Mouse (Mus musculus): ENCODE measurements around the gene Trpv3. TPM values are rescaled to one million over a fixed set of nuclear protein-coding genes. Genes with fewer than 3 reads are reported as not detected.
"Not testable (repeated sequence)": the region's sequence is repeated elsewhere in the genome, so short reads cannot be mapped to it uniquely, and the experiment has no call there.

Trpv3 gene
- polyA plus RNA-seq, 1 experiment from 2014 or later = 0.20 TPM

GRCm38 (mm10) chr11:73315961-73316360 is 48.8 kb downstream of the Trpv3 start:
- Histone ChIP-seq H3K27ac (replicated peaks) (no peak overlapping the region), H3K4me1 (replicated peaks) (no peaks in the 10 kb centered on the region), H3K4me3 (no peak overlapping the region), H3K9me3 (no peaks in the 10 kb centered on the region), H3K9ac (no peak overlapping the region), H3K36me3 (no peaks in the 10 kb centered on the region), H3K27me3 (no peaks in the 10 kb centered on the region), H3K4me2 (no peak overlapping the region)
- ATAC-seq (ENCODE audit: low read depth) = no peak
- WGBS = 49% methylated on average over 3 of the region's 3 CpGs

- not testable (repeated sequence) for H3K9ac ChIP-seq; H3K27me3 ChIP-seq; H3K4me3 ChIP-seq; H3K27ac ChIP-seq (replicated peaks); H3K4me2 ChIP-seq; H3K4me1 ChIP-seq (replicated peaks); H3K36me3 ChIP-seq; H3K9me3 ChIP-seq; ATAC-seq (ENCODE audit: low read depth)
- WGBS = 84% methylated on average over 2 of the region's 2 CpGs
Observed at GRCm38 (mm10) chr11:73318581-73318980, 51.4 kb downstream of the Trpv3 start.

GRCm38 (mm10) chr11:73321064-73321463 is 53.9 kb downstream of the Trpv3 start:
- not testable (repeated sequence) for H3K4me2 ChIP-seq; H3K4me1 ChIP-seq (replicated peaks); H3K27me3 ChIP-seq; H3K27ac ChIP-seq (replicated peaks); H3K9me3 ChIP-seq; H3K4me3 ChIP-seq; H3K9ac ChIP-seq; H3K36me3 ChIP-seq; ATAC-seq (ENCODE audit: low read depth)
- WGBS = 95% methylated on average over 13 of the region's 13 CpGs

- whole genome bisulfite sequencing = 75% methylated on average over 9 of the region's 9 CpGs
- Histone ChIP-seq H3K36me3 (no peaks in the 10 kb centered on the region), H3K4me1 (replicated peaks) (no peaks in the 10 kb centered on the region), H3K4me3 (no peak overlapping the region), H3K9me3 (no peaks in the 10 kb centered on the region), H3K9ac (no peak overlapping the region), H3K27me3 (no peaks in the 10 kb centered on the region), H3K27ac (replicated peaks) (no peak overlapping the region), H3K4me2 (no peak overlapping the region)
- ATAC-seq (ENCODE audit: low read depth) = no peak
Observed at GRCm38 (mm10) chr11:73323906-73324830, 57.0 kb downstream of the Trpv3 start.

- Histone ChIP-seq H3K36me3 (no peaks in the 10 kb centered on the region), H3K4me2 (no peak overlapping the region), H3K9me3 (no peaks in the 10 kb centered on the region), H3K27ac (replicated peaks) (no peak overlapping the region), H3K4me1 (replicated peaks) (no peaks in the 10 kb centered on the region), H3K9ac (no peak overlapping the region), H3K27me3 (no peaks in the 10 kb centered on the region), H3K4me3 (no peak overlapping the region)
- no peak for ATAC-seq (ENCODE audit: low read depth)
- WGBS = 58% methylated on average over 12 of the region's 12 CpGs
Observed at GRCm38 (mm10) chr11:73326485-73326886, 59.3 kb downstream of the Trpv3 start.

GRCm38 (mm10) chr11:73327361-73327760 is 60.2 kb downstream of the Trpv3 start:
- no peak overlapping the region for H3K4me3 ChIP-seq
- no peaks in the 10 kb centered on the region for H3K9me3 ChIP-seq
- H3K9ac ChIP-seq = no peak overlapping the region
- no peak overlapping the region for H3K27ac ChIP-seq (replicated peaks)
- no peaks in the 10 kb centered on the region for H3K27me3 ChIP-seq
- no peak overlapping the region for H3K4me2 ChIP-seq
- ATAC-seq (ENCODE audit: low read depth) = no peak
- WGBS = 75% methylated on average over 4 of the region's 4 CpGs
- H3K36me3 ChIP-seq = no peaks in the 10 kb centered on the region
- no peaks in the 10 kb centered on the region for H3K4me1 ChIP-seq (replicated peaks)

GRCm38 (mm10) chr11:73329442-73329841 is 62.3 kb downstream of the Trpv3 start, which contains the start of the genes Aspa, Gm49340 and Spata22:
Gene Aspa, minus strand, starts transcription at chr11:73329596.
Gene Gm49340, plus strand, starts transcription at chr11:73329741.
Gene Spata22, plus strand, starts transcription at chr11:73329741.
- H3K4me3 ChIP-seq = no peak within 1 kb of the TSS
- H3K36me3 ChIP-seq = no peaks in the 10 kb centered on the region
- H3K4me2 ChIP-seq = no peak within 1 kb of the TSS
- H3K27me3 ChIP-seq = no peaks in the 10 kb centered on the region
- 83% methylated on average over 27 of the region's 27 CpGs for WGBS
- no peaks in the 10 kb centered on the region for H3K9me3 ChIP-seq
- H3K9ac ChIP-seq = no peak within 1 kb of the TSS
- H3K27ac ChIP-seq (replicated peaks) = no peak within 1 kb of the TSS
- no peaks in the 10 kb centered on the region for H3K4me1 ChIP-seq (replicated peaks)
- no peak for ATAC-seq (ENCODE audit: low read depth)

- Histone ChIP-seq H3K36me3 (no peaks in the 10 kb centered on the region), H3K27me3 (no peaks in the 10 kb centered on the region), H3K27ac (replicated peaks) (no peak overlapping the region), H3K9me3 (no peaks in the 10 kb centered on the region), H3K4me1 (replicated peaks) (no peaks in the 10 kb centered on the region), H3K4me3 (no peak overlapping the region), H3K4me2 (no peak overlapping the region), H3K9ac (no peak overlapping the region)
- WGBS = 72% methylated on average over 2 of the region's 2 CpGs
- ATAC-seq (ENCODE audit: low read depth) = no peak
Observed at GRCm38 (mm10) chr11:73333357-73333756, 66.2 kb downstream of the Trpv3 start.

GRCm38 (mm10) chr11:73336919-73337318 is 69.7 kb downstream of the Trpv3 start:
- H3K27me3 ChIP-seq = no peaks in the 10 kb centered on the region
- H3K4me3 ChIP-seq = no peak overlapping the region
- no peak overlapping the region for H3K27ac ChIP-seq (replicated peaks)
- H3K9ac ChIP-seq = no peak overlapping the region
- H3K9me3 ChIP-seq = no peaks in the 10 kb centered on the region
- no peak for ATAC-seq (ENCODE audit: low read depth)
- H3K4me1 ChIP-seq (replicated peaks) = no peaks in the 10 kb centered on the region
- 81% methylated on average over 4 of the region's 4 CpGs for WGBS
- H3K36me3 ChIP-seq = no peaks in the 10 kb centered on the region
- no peak overlapping the region for H3K4me2 ChIP-seq

Other genes starting within 250 kb of the Trpv3 start
- gene Camkk1, start 248.4 kb upstream of the Trpv3 start, polyA plus RNA-seq (2015; fragmentation: Nextera tagmentation; extraction: Ambion mirVana) = 18.7 and 20.9 TPM in 2 replicates
- 11.6 and 14.1 TPM in 2 replicates for gene Ncbp3, start 219.6 kb upstream of the Trpv3 start, polyA plus RNA-seq (2015; fragmentation: Nextera tagmentation; extraction: Ambion mirVana)
- 0.14 and 0.17 TPM in 2 replicates for gene Itgae, start 176.8 kb upstream of the Trpv3 start, polyA plus RNA-seq (2015; fragmentation: Nextera tagmentation; extraction: Ambion mirVana)
- gene Haspin, start 129.1 kb upstream of the Trpv3 start, polyA plus RNA-seq (2015; fragmentation: Nextera tagmentation; extraction: Ambion mirVana) = 2.9 and 4.8 TPM in 2 replicates
- 0.45 and 0.63 TPM in 2 replicates for gene P2rx5, start 107.0 kb upstream of the Trpv3 start, polyA plus RNA-seq (2015; fragmentation: Nextera tagmentation; extraction: Ambion mirVana)
- 130 and 132 TPM in 2 replicates for gene Emc6, start 90.4 kb upstream of the Trpv3 start, polyA plus RNA-seq (2015; fragmentation: Nextera tagmentation; extraction: Ambion mirVana)
- gene Tax1bp3, start 90.3 kb upstream of the Trpv3 start, polyA plus RNA-seq (2015; fragmentation: Nextera tagmentation; extraction: Ambion mirVana) = 190 and 197 TPM in 2 replicates
- 21.2 and 23.1 TPM in 2 replicates for gene Ctns, start 68.3 kb upstream of the Trpv3 start, polyA plus RNA-seq (2015; fragmentation: Nextera tagmentation; extraction: Ambion mirVana)
- gene Shpk, start 67.9 kb upstream of the Trpv3 start, polyA plus RNA-seq (2015; fragmentation: Nextera tagmentation; extraction: Ambion mirVana) = 2.4 and 3.5 TPM in 2 replicates
- 5.8 and 11.5 TPM in 2 replicates for gene Trpv1, start 33.1 kb upstream of the Trpv3 start, polyA plus RNA-seq (2015; fragmentation: Nextera tagmentation; extraction: Ambion mirVana)
- gene Aspa, start 62.2 kb downstream of the Trpv3 start, polyA plus RNA-seq (2015; fragmentation: Nextera tagmentation; extraction: Ambion mirVana) = 1.1 and 3.2 TPM in 2 replicates
- gene Gm49340, start 62.4 kb downstream of the Trpv3 start, polyA plus RNA-seq (2015; fragmentation: Nextera tagmentation; extraction: Ambion mirVana) = not detected in 2 replicates
- 0.25 TPM in 1 of 2 replicates, not detected in the other for gene Spata22, start 62.4 kb downstream of the Trpv3 start, polyA plus RNA-seq (2015; fragmentation: Nextera tagmentation; extraction: Ambion mirVana)
- not detected in 2 replicates for gene Olfr20, start 83.4 kb downstream of the Trpv3 start, polyA plus RNA-seq (2015; fragmentation: Nextera tagmentation; extraction: Ambion mirVana)
- not detected in 2 replicates for gene Olfr376, start 103.9 kb downstream of the Trpv3 start, polyA plus RNA-seq (2015; fragmentation: Nextera tagmentation; extraction: Ambion mirVana)
- gene Olfr1, start 132.2 kb downstream of the Trpv3 start, polyA plus RNA-seq (2015; fragmentation: Nextera tagmentation; extraction: Ambion mirVana) = not detected in 2 replicates
- gene Olfr378, start 161.1 kb downstream of the Trpv3 start, polyA plus RNA-seq (2015; fragmentation: Nextera tagmentation; extraction: Ambion mirVana) = not detected in 2 replicates
- gene Olfr380, start 190.1 kb downstream of the Trpv3 start, polyA plus RNA-seq (2015; fragmentation: Nextera tagmentation; extraction: Ambion mirVana) = not detected in 2 replicates
- not detected in 2 replicates for gene Olfr381, start 224.2 kb downstream of the Trpv3 start, polyA plus RNA-seq (2015; fragmentation: Nextera tagmentation; extraction: Ambion mirVana)
- gene Olfr382, start 249.8 kb downstream of the Trpv3 start, polyA plus RNA-seq (2015; fragmentation: Nextera tagmentation; extraction: Ambion mirVana) = not detected in 2 replicates